Mouse (Mus musculus): ENCODE results near the gene Adgrg5. TPM values are rescaled to one million over a fixed set of nuclear protein-coding genes. Genes with fewer than 3 reads are reported as not detected.

Gene Adgrg5
- polyA plus RNA-seq, 1 experiment from 2014 or later, result not detected

- Histone ChIP-seq H3K4me3 (no peak overlapping the region), H3K4me1 (peaks cover 11% of the 10 kb centered on the region), H3K4me2 (replicated peaks) (no peak overlapping the region), H3K27ac (replicated peaks) (no peak overlapping the region), H3K9me3 (no peaks in the 10 kb centered on the region), H3K9ac (replicated peaks) (no peak overlapping the region), H3K36me3 (no peaks in the 10 kb centered on the region), H3K27me3 (no peaks in the 10 kb centered on the region)
- no peak for ATAC-seq (replicated peaks)
- WGBS, result 72% methylated on average over 12 of the region's 12 CpGs
These were observed 19.8 kb upstream of the Adgrg5 start for GRCm38 (mm10) chr8:94903709-94904108.

GRCm38 (mm10) chr8:94904450-94905175, 18.9 kb upstream of the Adgrg5 start:
- no peaks in the 10 kb centered on the region for H3K36me3 ChIP-seq
- peaks cover 11% of the 10 kb centered on the region for H3K4me1 ChIP-seq
- H3K9ac ChIP-seq (replicated peaks), result no peak overlapping the region
- no peak overlapping the region for H3K4me2 ChIP-seq (replicated peaks)
- no peak overlapping the region for H3K4me3 ChIP-seq
- no peaks in the 10 kb centered on the region for H3K9me3 ChIP-seq
- WGBS, result 55% methylated on average over 12 of the region's 12 CpGs
- no peaks in the 10 kb centered on the region for H3K27me3 ChIP-seq
- peak overlapping the region; percentile 27; the same call in 1 of the 2 replicates for H3K27ac ChIP-seq (replicated peaks)
- peak; percentile 53 for ATAC-seq (replicated peaks)

- no peak overlapping the region for H3K4me3 ChIP-seq
- H3K27ac ChIP-seq (replicated peaks), result no peak overlapping the region
- H3K4me1 ChIP-seq, result peaks cover 11% of the 10 kb centered on the region
- H3K9ac ChIP-seq (replicated peaks), result no peak overlapping the region
- no peak for ATAC-seq (replicated peaks)
- 82% methylated on average over 18 of the region's 18 CpGs for WGBS
- H3K4me2 ChIP-seq (replicated peaks), result no peak overlapping the region
- no peaks in the 10 kb centered on the region for H3K36me3 ChIP-seq
- H3K27me3 ChIP-seq, result peaks cover 6% of the 10 kb centered on the region; the same call in 1 of the 2 replicates
- H3K9me3 ChIP-seq, result no peaks in the 10 kb centered on the region
These were observed 15.7 kb upstream of the Adgrg5 start for GRCm38 (mm10) chr8:94907591-94908300.

GRCm38 (mm10) chr8:94908847-94909246, 14.6 kb upstream of the Adgrg5 start:
- H3K4me2 ChIP-seq (replicated peaks), result no peak overlapping the region
- H3K36me3 ChIP-seq, result no peaks in the 10 kb centered on the region
- no peak overlapping the region for H3K4me3 ChIP-seq
- H3K27me3 ChIP-seq, result peaks cover 9% of the 10 kb centered on the region; the same call in 1 of the 2 replicates
- H3K9me3 ChIP-seq, result no peaks in the 10 kb centered on the region
- 13% methylated on average over 4 of the region's 4 CpGs for WGBS
- no peak overlapping the region for H3K9ac ChIP-seq (replicated peaks)
- no peak for ATAC-seq (replicated peaks)
- no peak overlapping the region for H3K27ac ChIP-seq (replicated peaks)
- H3K4me1 ChIP-seq, result peaks cover 20% of the 10 kb centered on the region

- no peak overlapping the region for H3K27ac ChIP-seq (replicated peaks)
- H3K4me2 ChIP-seq (replicated peaks), result peak overlapping the region; percentile 87
- WGBS, result 6% methylated on average over 77 of the region's 77 CpGs
These were observed 10.3 kb upstream of the Adgrg5 start for GRCm38 (mm10) chr8:94913061-94913660.

GRCm38 (mm10) chr8:94914256-94914655, 9.2 kb upstream of the Adgrg5 start:
- Histone ChIP-seq H3K4me2 (replicated peaks) (no peak overlapping the region), H3K9me3 (no peaks in the 10 kb centered on the region), H3K4me3 (no peak overlapping the region), H3K36me3 (no peaks in the 10 kb centered on the region), H3K27me3 (peaks cover 9% of the 10 kb centered on the region; the same call in 1 of the 2 replicates), H3K4me1 (peaks cover 41% of the 10 kb centered on the region), H3K27ac (replicated peaks) (no peak overlapping the region), H3K9ac (replicated peaks) (no peak overlapping the region)
- no peak for ATAC-seq (replicated peaks)
- 74% methylated on average over 6 of the region's 6 CpGs for WGBS

More at GRCm38 (mm10) chr8:94913061-94913660, 10.3 kb upstream of the Adgrg5 start:
- peaks cover 41% of the 10 kb centered on the region for H3K4me1 ChIP-seq
- H3K27me3 ChIP-seq, result peaks cover 9% of the 10 kb centered on the region; the same call in 1 of the 2 replicates
- H3K36me3 ChIP-seq, result no peaks in the 10 kb centered on the region
- no peaks in the 10 kb centered on the region for H3K9me3 ChIP-seq
- peak overlapping the region; percentile 52 for H3K4me3 ChIP-seq
- H3K9ac ChIP-seq (replicated peaks), result peak overlapping the region; percentile 45
- peak; percentile 51 for ATAC-seq (replicated peaks)

GRCm38 (mm10) chr8:94914701-94915101, 8.8 kb upstream of the Adgrg5 start:
- no peak overlapping the region for H3K9ac ChIP-seq (replicated peaks)
- H3K4me3 ChIP-seq, result no peak overlapping the region
- no peaks in the 10 kb centered on the region for H3K9me3 ChIP-seq
- WGBS, result 47% methylated on average over 3 of the region's 3 CpGs
- H3K36me3 ChIP-seq, result no peaks in the 10 kb centered on the region
- ATAC-seq (replicated peaks), result peak; percentile 26; the same call in 1 of the 2 replicates
- peaks cover 9% of the 10 kb centered on the region; the same call in 1 of the 2 replicates for H3K27me3 ChIP-seq
- H3K4me2 ChIP-seq (replicated peaks), result 0 out of 2 replicates have a peak overlapping the region, but pooled peaks have one; percentile 9
- H3K27ac ChIP-seq (replicated peaks), result peak overlapping the region; percentile 50
- peaks cover 41% of the 10 kb centered on the region for H3K4me1 ChIP-seq

GRCm38 (mm10) chr8:94916311-94916959, 7.1 kb upstream of the Adgrg5 start:
- Histone ChIP-seq H3K4me3 (peak overlapping the region; percentile 50; the same call in 1 of the 2 replicates), H3K4me2 (replicated peaks) (peak overlapping the region; percentile 82), H3K27me3 (peaks cover 9% of the 10 kb centered on the region; the same call in 1 of the 2 replicates), H3K9me3 (no peaks in the 10 kb centered on the region), H3K4me1 (peaks cover 41% of the 10 kb centered on the region), H3K27ac (replicated peaks) (no peak overlapping the region), H3K9ac (replicated peaks) (no peak overlapping the region), H3K36me3 (no peaks in the 10 kb centered on the region)
- WGBS, result 46% methylated on average over 9 of the region's 9 CpGs
- ATAC-seq (replicated peaks), result no peak

GRCm38 (mm10) chr8:94916960-94917324, 6.6 kb upstream of the Adgrg5 start:
- Histone ChIP-seq H3K9ac (replicated peaks) (0 out of 2 replicates have a peak overlapping the region, but pooled peaks have one; percentile 18), H3K4me2 (replicated peaks) (peak overlapping the region; percentile 82), H3K27ac (replicated peaks) (no peak overlapping the region), H3K4me3 (peak overlapping the region; percentile 50), H3K4me1 (peaks cover 41% of the 10 kb centered on the region), H3K36me3 (no peaks in the 10 kb centered on the region), H3K27me3 (peaks cover 9% of the 10 kb centered on the region; the same call in 1 of the 2 replicates), H3K9me3 (no peaks in the 10 kb centered on the region)
- ATAC-seq (replicated peaks), result no peak
- 6% methylated on average over 10 of the region's 10 CpGs for WGBS

- WGBS, result under 1% methylated on average over 27 of the region's 27 CpGs
- peak overlapping the region; percentile 82 for H3K4me2 ChIP-seq (replicated peaks)
- peaks cover 7% of the 10 kb centered on the region; the same call in 1 of the 2 replicates for H3K27me3 ChIP-seq
- H3K4me3 ChIP-seq, result peak overlapping the region; percentile 50
- peaks cover 41% of the 10 kb centered on the region for H3K4me1 ChIP-seq
- peak; percentile 91 for ATAC-seq (replicated peaks)
- no peaks in the 10 kb centered on the region for H3K9me3 ChIP-seq
- H3K27ac ChIP-seq (replicated peaks), result no peak overlapping the region
- H3K9ac ChIP-seq (replicated peaks), result peak overlapping the region; percentile 31
- no peaks in the 10 kb centered on the region for H3K36me3 ChIP-seq
These were observed 6.1 kb upstream of the Adgrg5 start for GRCm38 (mm10) chr8:94917352-94917751.

GRCm38 (mm10) chr8:94917851-94918495, 5.5 kb upstream of the Adgrg5 start, which contains the start of gene Ccdc102a:
Ccdc102a (minus strand) TSS chr8:94918098.
- H3K9me3 ChIP-seq, result no peaks in the 10 kb centered on the region
- peaks cover 38% of the 10 kb centered on the region for H3K4me1 ChIP-seq
- peak within 1 kb of the TSS; percentile 50 for H3K4me3 ChIP-seq
- no peak within 1 kb of the TSS for H3K27ac ChIP-seq (replicated peaks)
- 2% methylated on average over 48 of the region's 51 CpGs for WGBS
- peaks cover 1% of the 10 kb centered on the region; the same call in 1 of the 2 replicates for H3K27me3 ChIP-seq
- H3K4me2 ChIP-seq (replicated peaks), result peak within 1 kb of the TSS; percentile 82
- H3K9ac ChIP-seq (replicated peaks), result peak within 1 kb of the TSS; percentile 31
- H3K36me3 ChIP-seq, result no peaks in the 10 kb centered on the region
- ATAC-seq (replicated peaks), result peak; percentile 30; the same call in 1 of the 2 replicates
